Mouse (Mus musculus) intestine, postnatal 0 days (tissue): ENCODE measurements at regions not wholly inside any gene's neighbourhood (a gene's known extent, or its start where the extent isn't known, plus 50 kb on each side); places are given as distances from the start of the nearest gene placed in this dataset.

Source experiments
- ATAC-seq: fragments of 200-750 bp; cut with Nextera tagmentation; 2 replicates; pipeline ENCODE4 v1.8.0; 2017; ENCODE audit warnings: mild to moderate bottlenecking, moderate TSS enrichment, moderate library complexity
- H3K27ac ChIP-seq: fragments of 300-500 bp; sonication (generic); 2 replicates; pipeline ENCODE4 v1.5.1; 2014; ENCODE audit warnings: mild to moderate bottlenecking, low read depth, low read length, moderate library complexity
- H3K27me3 ChIP-seq: fragments of 300-500 bp; sonication (generic); replicated peaks from 2 replicates; pipeline ENCODE4 v1.6.1; 2014; ENCODE audit warnings: low read length, mixed read lengths; ENCODE audit not compliant: control insufficient read depth, insufficient read depth
- H3K36me3 ChIP-seq: fragments of 300-500 bp; sonication (generic); 2 replicates; pipeline ENCODE4 v1.6.1; 2014; ENCODE audit warnings: mild to moderate bottlenecking, moderate library complexity; ENCODE audit not compliant: control insufficient read depth, insufficient read depth
- H3K4me1 ChIP-seq: fragments of 300-500 bp; sonication (generic); replicated peaks from 2 replicates; pipeline ENCODE4 v1.6.1; 2014; ENCODE audit warnings: antibody characterized with exemption, low read length, mixed read lengths; ENCODE audit not compliant: control insufficient read depth, insufficient read depth
- H3K4me2 ChIP-seq: fragments of 300-500 bp; sonication (generic); replicated peaks from 2 replicates; pipeline ENCODE4 v1.6.1; 2014; ENCODE audit warnings: low read depth, mild to moderate bottlenecking, moderate library complexity
- H3K4me3 ChIP-seq: fragments of 300-500 bp; sonication (generic); 2 replicates; pipeline ENCODE4 v1.5.1; 2014; ENCODE audit warnings: low read depth, low read length
- H3K9ac ChIP-seq: fragments of 300-500 bp; sonication (generic); 2 replicates; pipeline ENCODE4 v1.6.1; 2014; ENCODE audit warnings: mild to moderate bottlenecking, low read depth, low read length
- H3K9me3 ChIP-seq: fragments of 300-500 bp; sonication (generic); 2 replicates; pipeline ENCODE4 v1.6.1; 2016; ENCODE audit warnings: mixed run types; ENCODE audit not compliant: control insufficient read depth
- CTCF ChIP-seq: sonication (generic); IDR thresholded peaks from 2 replicates; pipeline ENCODE4 v1.5.1; 2016; ENCODE audit warnings: low read depth, mild to moderate bottlenecking, control low read depth, antibody characterized with exemption, moderate library complexity
- WGBS: fragments of 180-500 bp; shearing (Covaris S2); extraction: QIAGEN DNeasy Blood & Tissue Kit; methylation state at CpG from one replicate; pipeline ENCODE4 v1.1.7; 2014; 5-methylcytosine and 5-hydroxymethylcytosine counted together

GRCm38 (mm10) chr4:154726636-154727045, 59.0 kb upstream of the Actrt2 start:
- no peak for TF ChIP-seq CTCF
- no peak for ATAC-seq
- no peaks in the 10 kb centered on the region for H3K36me3 ChIP-seq

DNA sequence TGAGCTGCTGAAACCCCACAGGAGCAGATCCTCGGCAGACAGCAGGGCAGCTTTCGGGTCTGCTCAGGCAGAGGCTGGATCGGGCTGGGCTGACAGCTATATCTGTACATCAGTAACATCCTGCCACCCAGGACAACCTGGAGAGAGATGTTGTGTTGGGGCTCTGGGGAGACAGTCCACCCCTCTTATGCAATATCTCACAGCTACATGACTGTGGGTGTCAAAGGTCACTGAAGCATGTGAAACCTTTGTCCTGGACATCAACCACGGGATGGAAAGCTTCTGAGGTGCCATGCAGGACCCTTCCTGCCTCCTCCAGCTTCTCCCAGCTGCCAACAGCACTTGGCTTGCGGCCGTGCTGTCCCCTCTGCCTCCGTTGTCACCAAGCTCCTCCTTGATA, 60.3 kb upstream of the Actrt2 start:
- no peak overlapping the region for H3K9ac ChIP-seq
- H3K4me2 ChIP-seq: no peak overlapping the region
- H3K27me3 ChIP-seq: no peaks in the 10 kb centered on the region
- H3K36me3 ChIP-seq: no peaks in the 10 kb centered on the region
- 73% methylated on average over 7 of the region's 7 CpGs for WGBS
- TF ChIP-seq CTCF: no peak
- ATAC-seq: no peak
- H3K27ac ChIP-seq: no peak overlapping the region
- no peak overlapping the region for H3K4me3 ChIP-seq
- no peaks in the 10 kb centered on the region for H3K4me1 ChIP-seq
- no peaks in the 10 kb centered on the region for H3K9me3 ChIP-seq

More at GRCm38 (mm10) chr4:154726636-154727045, 59.0 kb upstream of the Actrt2 start:
- no peaks in the 10 kb centered on the region for H3K9me3 ChIP-seq
- 0 out of 2 replicates have a peak, but pooled peaks cover 3% of the 10 kb centered on the region for H3K27me3 ChIP-seq
- no peak overlapping the region for H3K9ac ChIP-seq
- H3K4me1 ChIP-seq: no peaks in the 10 kb centered on the region
- no peak overlapping the region for H3K4me3 ChIP-seq
- no peak overlapping the region for H3K27ac ChIP-seq
- 40% methylated on average over 3 of the region's 3 CpGs for WGBS
- no peak overlapping the region for H3K4me2 ChIP-seq

DNA sequence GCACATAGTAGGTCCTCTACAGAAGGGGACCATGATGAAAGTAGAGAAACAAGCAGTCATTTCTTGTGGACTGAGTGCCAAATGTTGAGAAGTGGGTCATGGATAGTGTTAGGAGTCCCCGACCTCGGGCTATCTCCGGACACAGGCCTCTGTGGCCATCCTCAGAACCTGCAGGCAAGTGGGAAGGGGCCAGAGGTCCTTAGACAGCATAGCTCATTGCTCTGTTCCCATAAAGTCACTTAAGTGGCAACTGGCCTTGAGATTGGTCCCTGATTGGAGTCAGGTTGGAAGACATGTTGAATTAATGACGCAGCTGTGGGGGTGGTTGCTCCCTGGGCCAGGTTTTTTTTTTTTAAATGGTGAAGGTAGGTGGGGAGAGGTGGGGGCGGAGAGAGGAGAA, 63.0 kb upstream of the Actrt2 start:
- WGBS: 91% methylated on average over 5 of the region's 5 CpGs
- no peak for ATAC-seq
- H3K4me3 ChIP-seq: no peak overlapping the region
- H3K36me3 ChIP-seq: no peaks in the 10 kb centered on the region
- no peak overlapping the region for H3K27ac ChIP-seq
- H3K9me3 ChIP-seq: no peaks in the 10 kb centered on the region
- H3K9ac ChIP-seq: no peak overlapping the region
- H3K27me3 ChIP-seq: no peaks in the 10 kb centered on the region
- H3K4me1 ChIP-seq: no peaks in the 10 kb centered on the region
- no peak overlapping the region for H3K4me2 ChIP-seq
- no peak for TF ChIP-seq CTCF

GRCm38 (mm10) chr4:154731345-154731744, 63.7 kb upstream of the Actrt2 start:
- no peak for TF ChIP-seq CTCF
- no peak overlapping the region for H3K9ac ChIP-seq
- no peaks in the 10 kb centered on the region for H3K9me3 ChIP-seq
- H3K36me3 ChIP-seq: no peaks in the 10 kb centered on the region
- H3K4me3 ChIP-seq: no peak overlapping the region
- no peaks in the 10 kb centered on the region for H3K4me1 ChIP-seq
- no peak overlapping the region for H3K4me2 ChIP-seq
- no peak for ATAC-seq
- WGBS: 39% methylated on average over 15 of the region's 15 CpGs
- H3K27me3 ChIP-seq: no peaks in the 10 kb centered on the region
- H3K27ac ChIP-seq: no peak overlapping the region

GRCm38 (mm10) chr4:154736071-154736470, 68.4 kb upstream of the Actrt2 start:
- no peaks in the 10 kb centered on the region for H3K36me3 ChIP-seq
- H3K4me1 ChIP-seq: no peaks in the 10 kb centered on the region
- no peak overlapping the region for H3K27ac ChIP-seq
- no peak overlapping the region for H3K4me2 ChIP-seq
- H3K27me3 ChIP-seq: no peaks in the 10 kb centered on the region
- H3K4me3 ChIP-seq: no peak overlapping the region
- 51% methylated on average over 6 of the region's 6 CpGs for WGBS
- TF ChIP-seq CTCF: no peak
- no peak overlapping the region for H3K9ac ChIP-seq
- ATAC-seq: no peak; the same call in 1 of the 2 replicates
- H3K9me3 ChIP-seq: no peaks in the 10 kb centered on the region

- ATAC-seq: no peak
- Histone ChIP-seq H3K27ac (no peak overlapping the region), H3K9me3 (no peaks in the 10 kb centered on the region), H3K27me3 (no peaks in the 10 kb centered on the region), H3K4me1 (no peaks in the 10 kb centered on the region), H3K36me3 (no peaks in the 10 kb centered on the region), H3K9ac (no peak overlapping the region), H3K4me2 (no peak overlapping the region), H3K4me3 (no peak overlapping the region)
- 57% methylated on average over 27 of the region's 27 CpGs for WGBS
- TF ChIP-seq CTCF: 0 out of 2 replicates have a peak, but pooled peaks have one; percentile 6
These were observed 73.6 kb upstream of the Actrt2 start for GRCm38 (mm10) chr4:154741123-154741890.
